Mouse (Mus musculus): ENCODE measurements around the gene Rassf3.

DNA sequence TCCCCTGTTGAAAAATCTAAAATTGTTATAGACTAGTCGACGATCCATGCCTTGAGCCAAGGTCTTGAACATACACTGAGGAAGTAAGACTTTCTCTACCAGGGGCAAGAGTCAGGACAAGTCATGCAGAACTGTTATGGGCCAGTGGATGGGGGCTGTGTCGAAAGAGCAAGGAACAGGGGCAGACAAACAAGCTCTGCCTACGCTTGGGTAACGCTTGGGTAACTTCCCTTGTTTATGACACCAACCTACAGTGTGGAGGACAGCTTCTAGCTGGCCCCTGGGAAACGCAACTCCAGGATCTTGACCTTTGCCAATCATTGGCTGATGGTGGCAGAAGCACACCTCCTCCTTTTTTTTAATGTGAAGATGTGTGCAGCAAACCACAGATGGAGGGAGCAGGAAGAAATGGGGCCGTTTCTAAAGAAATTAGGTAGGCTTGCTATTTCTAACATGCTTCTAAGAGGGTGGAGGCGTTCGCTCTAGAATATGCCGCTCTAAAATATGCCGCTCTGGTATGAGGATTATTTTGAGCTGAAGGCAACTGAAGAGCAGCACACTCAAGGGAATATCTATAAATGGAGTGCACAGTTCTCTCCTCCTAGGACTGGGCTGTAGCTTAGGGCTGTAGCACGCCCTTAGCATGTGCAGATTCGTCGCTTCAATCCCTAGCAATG, 12.6 kb upstream of the Rassf3 start:
- no peak for TF ChIP-seq CTCF (IDR thresholded peaks at IDR 0.05; ENCODE audit: low read depth)
- no peak for TF ChIP-seq EP300 (IDR thresholded peaks at IDR 0.05; ENCODE audit: low read depth)
